39 mouse cellular contexts compared by ENCODE assay signal in the genomic region with DNA sequence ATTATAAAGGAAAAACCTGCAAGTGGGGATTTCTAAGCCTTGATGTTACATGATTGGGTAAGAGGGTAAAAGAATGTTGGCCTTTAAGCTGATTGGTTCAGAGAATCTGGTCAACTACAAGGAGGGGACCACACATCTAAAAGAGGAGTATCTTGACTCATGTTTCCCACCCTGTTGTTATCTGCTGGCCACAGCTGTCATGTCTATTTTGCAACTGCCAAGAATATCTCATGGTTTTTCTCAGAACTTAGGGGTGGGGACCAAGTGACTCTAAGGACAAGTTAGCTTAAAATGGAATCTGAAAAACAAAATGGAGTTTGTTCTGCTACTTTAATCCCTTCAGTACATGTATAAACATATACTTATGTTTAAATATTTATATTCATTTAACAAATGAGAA. TPM values are rescaled to one million over a fixed set of nuclear protein-coding genes. Genes with fewer than 3 reads are reported as not detected.
DNase-seq lines count a peak whose midpoint lies in the region; ATAC-seq and TF ChIP-seq lines count a peak whose summit lies in the region.
"Had no signal": no experiment of that assay in that cellular context is flagged by ENCODE, and none has a peak within 500 bp of the region (broad histone marks: within the 10 kb centered on the region; RNA-seq: fewer than 3 reads in every experiment).

No protein-coding gene starts in this region.

- TF ChIP-seq EP300 in liver, postnatal 0 days (IDR thresholded peaks at IDR 0.05; ENCODE audit: low read depth): peak; percentile 68

- H3K4me1 ChIP-seq in heart, embryonic 11.5 days (ENCODE audit: control insufficient read depth, insufficient read depth, low read length): no peaks in the 10 kb centered on the region
- H3K4me1 ChIP-seq in liver, embryonic 12.5 days: no peaks in the 10 kb centered on the region; the same call in 1 of the 2 replicates
- no peaks in the 10 kb centered on the region for H3K4me1 ChIP-seq in liver, postnatal 0 days (ENCODE audit: insufficient read depth)
- H3K4me1 ChIP-seq in hindbrain, embryonic 16.5 days (ENCODE audit: control insufficient read depth, insufficient read depth, low read depth, low read length): no peaks in the 10 kb centered on the region
- H3K4me1 ChIP-seq: embryonic facial prominence, embryonic 13.5 days; limb, embryonic 12.5 days; neural tube, embryonic 12.5 days had no signal

- no peak overlapping the region for H3K4me2 ChIP-seq in heart, embryonic 11.5 days
- H3K4me2 ChIP-seq in liver, embryonic 12.5 days: no peak overlapping the region
- H3K4me2 ChIP-seq in liver, postnatal 0 days (ENCODE audit: low read depth, low read length): no peak overlapping the region
- H3K4me2 ChIP-seq in hindbrain, embryonic 16.5 days (ENCODE audit: low read length): no peak overlapping the region
- H3K4me2 ChIP-seq: embryonic facial prominence, embryonic 13.5 days; hindbrain, embryonic 14.5 days; limb, embryonic 12.5 days; neural tube, embryonic 12.5 days had no signal

- no peaks in the 10 kb centered on the region for H3K27me3 ChIP-seq in heart, embryonic 11.5 days (ENCODE audit: control insufficient read depth, insufficient read depth, low read length)
- H3K27me3 ChIP-seq in liver, embryonic 12.5 days (replicated peaks): no peaks in the 10 kb centered on the region
- no peaks in the 10 kb centered on the region for H3K27me3 ChIP-seq in liver, postnatal 0 days (ENCODE audit: insufficient read depth, low read length)
- H3K27me3 ChIP-seq in hindbrain, embryonic 16.5 days (replicated peaks; ENCODE audit: control insufficient read depth, insufficient read depth, low read length): no peaks in the 10 kb centered on the region
- H3K27me3 ChIP-seq: embryonic facial prominence, embryonic 13.5 days; limb, embryonic 12.5 days; neural tube, embryonic 12.5 days had no signal

- H3K27ac ChIP-seq in heart, embryonic 11.5 days (ENCODE audit: low read depth, low read length): no peak overlapping the region
- peak overlapping the region; percentile 48; the same call in 1 of the 2 replicates for H3K27ac ChIP-seq in liver, embryonic 12.5 days
- H3K27ac ChIP-seq in liver, postnatal 0 days (ENCODE audit: low read depth): no peak overlapping the region
- no peak overlapping the region for H3K27ac ChIP-seq in hindbrain, embryonic 16.5 days (ENCODE audit: low read depth, low read length)
- H3K27ac ChIP-seq: embryonic facial prominence, embryonic 13.5 days; hindbrain, embryonic 14.5 days; limb, embryonic 12.5 days; neural tube, embryonic 12.5 days had no signal

- no peaks in the 10 kb centered on the region for H3K36me3 ChIP-seq in heart, embryonic 11.5 days (ENCODE audit: control insufficient read depth, insufficient read depth, low read length)
- H3K36me3 ChIP-seq in liver, embryonic 12.5 days: no peaks in the 10 kb centered on the region
- H3K36me3 ChIP-seq in liver, postnatal 0 days (replicated peaks; ENCODE audit: insufficient read depth, low read length): no peaks in the 10 kb centered on the region
- H3K36me3 ChIP-seq in hindbrain, embryonic 16.5 days (ENCODE audit: control insufficient read depth, insufficient read depth, low read length): no peaks in the 10 kb centered on the region
- H3K36me3 ChIP-seq: embryonic facial prominence, embryonic 13.5 days; limb, embryonic 12.5 days; neural tube, embryonic 12.5 days had no signal

- no peaks in the 10 kb centered on the region for H3K9me3 ChIP-seq in heart, embryonic 11.5 days (replicated peaks; ENCODE audit: control insufficient read depth, low read length)
- H3K9me3 ChIP-seq in liver, embryonic 12.5 days (replicated peaks): no peaks in the 10 kb centered on the region
- no peaks in the 10 kb centered on the region for H3K9me3 ChIP-seq in liver, postnatal 0 days (ENCODE audit: low read length)
- no peaks in the 10 kb centered on the region for H3K9me3 ChIP-seq in hindbrain, embryonic 16.5 days (ENCODE audit: control insufficient read depth, low read length)
- H3K9me3 ChIP-seq: embryonic facial prominence, embryonic 13.5 days; limb, embryonic 12.5 days; neural tube, embryonic 12.5 days had no signal

- TF ChIP-seq CTCF in liver, postnatal 0 days (IDR thresholded peaks at IDR 0.05; ENCODE audit: low read depth): no peak

- ATAC-seq in heart, embryonic 11.5 days (replicated peaks; ENCODE audit: insufficient number of reproducible peaks, low FRiP score, low TSS enrichment): peak; percentile 92
- ATAC-seq in liver, embryonic 12.5 days: peak; percentile 94
- peak; percentile 77 for ATAC-seq in liver, postnatal 0 days
- ATAC-seq in hindbrain, embryonic 16.5 days: no peak
- ATAC-seq: forebrain, embryonic 14.5 days; inflammation-experienced regulatory T-cells, adult 6 months; lung, postnatal 0 days had no signal

- H3K9ac ChIP-seq in heart, embryonic 11.5 days (ENCODE audit: low read depth, low read length): no peak overlapping the region
- no peak overlapping the region for H3K9ac ChIP-seq in liver, embryonic 12.5 days
- no peak overlapping the region for H3K9ac ChIP-seq in liver, postnatal 0 days (replicated peaks)
- no peak overlapping the region for H3K9ac ChIP-seq in hindbrain, embryonic 16.5 days (ENCODE audit: low read depth, low read length)
- H3K9ac ChIP-seq: embryonic facial prominence, embryonic 13.5 days; hindbrain, embryonic 14.5 days; limb, embryonic 12.5 days; neural tube, embryonic 12.5 days had no signal

- no peak overlapping the region for H3K4me3 ChIP-seq in heart, embryonic 11.5 days (ENCODE audit: low read depth, low read length)
- H3K4me3 ChIP-seq in liver, embryonic 12.5 days: no peak overlapping the region
- no peak overlapping the region for H3K4me3 ChIP-seq in liver, postnatal 0 days (ENCODE audit: low read depth, low read length)
- H3K4me3 ChIP-seq in hindbrain, embryonic 16.5 days (ENCODE audit: low read length): no peak overlapping the region
- H3K4me3 ChIP-seq: embryonic facial prominence, embryonic 13.5 days; erythroblast, embryonic 14.5 days; limb, embryonic 12.5 days; myocyte; neural tube, embryonic 12.5 days had no signal

- no peak for DNase-seq in heart, adult 18-20 months
- DNase-seq in c-Kit-negative CD71-positive TER-119-positive erythroid progenitor cells, embryonic 14.5 days (ENCODE audit: low read depth, low spot score): peak; percentile 1
- DNase-seq in liver, postnatal 0 days: no peak
- no peak for DNase-seq in cerebellum, postnatal 36 days
- no peak for DNase-seq in adrenal gland, adult (ENCODE audit: inconsistent age in 2 of 2, low spot score in 1 of 2)
- DNase-seq: adrenal gland, adult 2 months; adrenal gland, postnatal 36 days; cerebellum, adult 11 months; cerebellum, adult 9-11 months; heart, postnatal 4 days; kidney, adult 11 months; kidney, postnatal 14 days; layer of hippocampus, adult 9-11 months; lung, adult 18-20 months; lung, postnatal 4 days; right cerebral cortex, adult 18-20 months; spleen, adult 18-20 months; thymus, postnatal 14 days had no signal

RNA-seq across cellular contexts. Expression of a gene that starts 22.0 kb away (rescaled TPM):
- not detected in 2 replicates for polyA plus RNA-seq in heart, embryonic 11.5 days (2014; fragmentation: Nextera tagmentation; extraction: Ambion mirVana)
- not detected for total RNA-seq in heart, adult 18-20 months (2021)
- polyA plus RNA-seq in liver, embryonic 12.5 days (2016; fragmentation: Nextera tagmentation; extraction: Ambion mirVana): not detected in 2 replicates
- not detected in 2 replicates for polyA plus RNA-seq in liver, postnatal 0 days (2015; fragmentation: Nextera tagmentation; extraction: Ambion mirVana)
- not detected in 2 replicates for polyA plus RNA-seq in hindbrain, embryonic 16.5 days (2015; fragmentation: Nextera tagmentation; extraction: Ambion mirVana)
- total RNA-seq: adrenal gland, adult 2 months; adrenal gland, postnatal 36 days; common myeloid progenitor, adult 5-6 weeks; gastrocnemius, adult 8-10 months; heart, postnatal 4 days; left cerebral cortex, postnatal 10 days; midbrain, postnatal 0 days had no signal
- polyA plus RNA-seq: adrenal gland, adult 2 months; brain, embryonic 14.5 days; embryonic facial prominence, embryonic 13.5 days; erythroblast, embryonic 14.5 days; forebrain, embryonic 14.5 days; frontal cortex, adult 2 months; heart, embryonic 16.5 days; hindbrain, embryonic 14.5 days; inflammation-experienced regulatory T-cells, adult 6 months; kidney, embryonic 14.5 days; limb, embryonic 12.5 days; lung, postnatal 0 days; midbrain, postnatal 0 days; myocyte; neural tube, embryonic 12.5 days; stomach, embryonic 16.5 days had no signal
